Mouse (Mus musculus) spleen, postnatal 14 days (tissue): Measurements from ENCODE around the gene Pgam2.
A peak's percentile ranks its signal among the peaks of the same experiment; 100 is the strongest.

Experiments used
- DNase-seq, 2 experiments: peaks; one replicate each; pipeline ENCODE4 v3.0.0; 2021 to 2022; ENCODE audit warnings: low spot score in 2 of 2

Pgam2 gene

GRCm38 (mm10) chr11:5805711-5806110, 2.2 kb upstream of the Pgam2 start:
- no peak for DNase-seq

- no peak for DNase-seq
These were observed 641 bp upstream of the Pgam2 start for GRCm38 (mm10) chr11:5804174-5804573.

- no peak for DNase-seq
These were observed 896 bp downstream of the Pgam2 start for GRCm38 (mm10) chr11:5802457-5803217.

- no peak for DNase-seq
These were observed 1.5 kb downstream of the Pgam2 start for GRCm38 (mm10) chr11:5802005-5802404.

GRCm38 (mm10) chr11:5801511-5801910, 2.0 kb downstream of the Pgam2 start:
- no peak for DNase-seq

- DNase-seq = no peak
These were observed 3.7 kb downstream of the Pgam2 start for GRCm38 (mm10) chr11:5799621-5800490.

GRCm38 (mm10) chr11:5797928-5798327, 5.6 kb downstream of the Pgam2 start:
- DNase-seq = no peak

GRCm38 (mm10) chr11:5797371-5797770, 6.2 kb downstream of the Pgam2 start:
- DNase-seq = no peak

- no peak for DNase-seq
These were observed 6.6 kb downstream of the Pgam2 start for GRCm38 (mm10) chr11:5796939-5797338.

- no peak for DNase-seq
These were observed 7.8 kb downstream of the Pgam2 start for GRCm38 (mm10) chr11:5795706-5796105.

GRCm38 (mm10) chr11:5795290-5795689, 8.2 kb downstream of the Pgam2 start:
- no peak for DNase-seq

GRCm38 (mm10) chr11:5790431-5790830, 13.1 kb downstream of the Pgam2 start:
- no peak for DNase-seq

GRCm38 (mm10) chr11:5789754-5790333, 13.7 kb downstream of the Pgam2 start:
- DNase-seq = peak in 1 of 2 experiments; percentile 26

- no peak for DNase-seq
These were observed 14.3 kb downstream of the Pgam2 start for GRCm38 (mm10) chr11:5789071-5789753.

- peak; percentile 92 to 96 for DNase-seq
These were observed 15.2 kb downstream of the Pgam2 start, which contains the start of gene Dbnl for GRCm38 (mm10) chr11:5788056-5789014. TSS of gene Dbnl (plus strand) at chr11:5788488.

- no peak for DNase-seq
These were observed 15.9 kb downstream of the Pgam2 start for GRCm38 (mm10) chr11:5787671-5788055.

GRCm38 (mm10) chr11:5785732-5786131, 17.8 kb downstream of the Pgam2 start:
- no peak for DNase-seq

- no peak for DNase-seq
These were observed 21.2 kb downstream of the Pgam2 start for GRCm38 (mm10) chr11:5782199-5782944.

GRCm38 (mm10) chr11:5780035-5780499, 23.5 kb downstream of the Pgam2 start:
- DNase-seq = no peak

- no peak for DNase-seq
These were observed 25.1 kb downstream of the Pgam2 start for GRCm38 (mm10) chr11:5778481-5778880.
